Mouse (Mus musculus): ENCODE results near the gene Ago3.

GRCm38 (mm10) chr4:126295152-126295551, 134.2 kb downstream of the Ago3 start:
- no peak for TF ChIP-seq CTCF (IDR thresholded peaks at IDR 0.05; ENCODE audit: control insufficient read depth, insufficient read depth, insufficient replicate concordance, low read depth, low read length)
- no peak for TF ChIP-seq POLR2A (IDR thresholded peaks at IDR 0.05; ENCODE audit: control insufficient read depth, low read depth, low read length)
